Mouse (Mus musculus) midbrain, embryonic 14.5 days (tissue): ENCODE data around the gene Cdca5. TPM values are rescaled to one million over a fixed set of nuclear protein-coding genes. Genes with fewer than 3 reads are reported as not detected.

Experiments
- ATAC-seq: fragments of 200-750 bp; cut with Nextera tagmentation; 2 replicates; pipeline ENCODE4 v1.8.0; 2017; ENCODE audit warnings: moderate number of reproducible peaks, moderate library complexity; ENCODE audit not compliant: low FRiP score, low TSS enrichment
- DNase-seq: peaks from one replicate; pipeline ENCODE4 v3.0.0-alpha.2; 2015
- H3K27ac ChIP-seq: fragments of 300-500 bp; sonication (generic); replicated peaks from 2 replicates; pipeline ENCODE4 v1.5.1; 2014; ENCODE audit warnings: mild to moderate bottlenecking, low read depth, low read length, moderate library complexity
- H3K27me3 ChIP-seq: fragments of 300-500 bp; sonication (generic); 2 replicates; pipeline ENCODE4 v1.6.1; 2014; ENCODE audit warnings: low read length, control low read depth, mixed read lengths; ENCODE audit not compliant: control insufficient read depth, insufficient read depth
- H3K36me3 ChIP-seq: fragments of 300-500 bp; sonication (generic); 2 replicates; pipeline ENCODE4 v1.6.1; 2014; ENCODE audit warnings: low read length, control low read depth; ENCODE audit not compliant: control insufficient read depth, insufficient read depth
- H3K4me1 ChIP-seq: fragments of 300-500 bp; sonication (generic); 2 replicates; pipeline ENCODE4 v1.6.1; 2014; ENCODE audit warnings: mild to moderate bottlenecking, antibody characterized with exemption, low read length, control low read depth; ENCODE audit not compliant: control insufficient read depth, insufficient read depth
- H3K4me2 ChIP-seq: fragments of 300-500 bp; sonication (generic); 2 replicates; pipeline ENCODE4 v1.6.1; 2014; ENCODE audit warnings: mild to moderate bottlenecking, low read length, moderate library complexity
- H3K4me3 ChIP-seq: fragments of 300-500 bp; sonication (generic); replicated peaks from 2 replicates; pipeline ENCODE4 v1.5.1; 2014; ENCODE audit warnings: low read depth, low read length
- H3K9ac ChIP-seq: fragments of 300-500 bp; sonication (generic); replicated peaks from 2 replicates; pipeline ENCODE4 v1.6.1; 2014; ENCODE audit warnings: mild to moderate bottlenecking, low read length, moderate library complexity
- H3K9me3 ChIP-seq: fragments of 300-500 bp; sonication (generic); 2 replicates; pipeline ENCODE4 v1.6.1; 2016; ENCODE audit warnings: low read length, control low read depth, mixed read lengths; ENCODE audit not compliant: control insufficient read depth
- WGBS: fragments of 180-500 bp; shearing (Covaris S2); extraction: QIAGEN DNeasy Blood & Tissue Kit; methylation state at CpG from one replicate; pipeline ENCODE4 v1.1.7; 2014; 5-methylcytosine and 5-hydroxymethylcytosine counted together
- polyA plus RNA-seq: library from polyadenylated mRNA; unstranded; fragments of >200 nt; fragmentation: Nextera tagmentation; extraction: Ambion mirVana; gene quantifications from 2 replicates; pipeline ENCODE4 v1.2.1, GENCODE M21; 2014

The Cdca5 gene
- polyA plus RNA-seq, 1 experiment from 2014 or later, result 8.6 TPM

GRCm38 (mm10) chr19:6067724-6068415, 16.9 kb upstream of the Cdca5 start, which contains the start of gene Tm7sf2:
Gene Tm7sf2, minus strand, starts transcription at chr19:6068373.
- Histone ChIP-seq H3K27ac (peak within 1 kb of the TSS; percentile 90), H3K9me3 (no peaks in the 10 kb centered on the region), H3K9ac (peak within 1 kb of the TSS; percentile 70), H3K27me3 (no peaks in the 10 kb centered on the region), H3K4me2 (peak within 1 kb of the TSS; percentile 94), H3K4me1 (peaks cover 19% of the 10 kb centered on the region), H3K4me3 (peak within 1 kb of the TSS; percentile 58), H3K36me3 (peaks cover 33% of the 10 kb centered on the region)
- ATAC-seq (peak; percentile 91), DNase-seq (peak; percentile 94)
- WGBS, result 8% methylated on average over 33 of the region's 33 CpGs

- Histone ChIP-seq H3K9me3 (no peaks in the 10 kb centered on the region), H3K36me3 (peaks cover 41% of the 10 kb centered on the region), H3K9ac (no peak overlapping the region), H3K27me3 (no peaks in the 10 kb centered on the region), H3K4me1 (peaks cover 14% of the 10 kb centered on the region), H3K27ac (no peak overlapping the region), H3K4me2 (no peak overlapping the region), H3K4me3 (no peak overlapping the region)
- WGBS, result 79% methylated on average over 4 of the region's 4 CpGs
- DNase-seq, result no peak
- no peak for ATAC-seq
Measured at GRCm38 (mm10) chr19:6068951-6069350, 15.8 kb upstream of the Cdca5 start.

GRCm38 (mm10) chr19:6069851-6070250, 14.9 kb upstream of the Cdca5 start:
- ATAC-seq, result no peak
- Histone ChIP-seq H3K9ac (no peak overlapping the region), H3K4me3 (no peak overlapping the region), H3K4me1 (peaks cover 14% of the 10 kb centered on the region), H3K4me2 (no peak overlapping the region), H3K27ac (no peak overlapping the region), H3K27me3 (no peaks in the 10 kb centered on the region), H3K36me3 (peaks cover 43% of the 10 kb centered on the region), H3K9me3 (no peaks in the 10 kb centered on the region)
- no peak for DNase-seq
- 93% methylated on average over 10 of the region's 10 CpGs for WGBS

DNA sequence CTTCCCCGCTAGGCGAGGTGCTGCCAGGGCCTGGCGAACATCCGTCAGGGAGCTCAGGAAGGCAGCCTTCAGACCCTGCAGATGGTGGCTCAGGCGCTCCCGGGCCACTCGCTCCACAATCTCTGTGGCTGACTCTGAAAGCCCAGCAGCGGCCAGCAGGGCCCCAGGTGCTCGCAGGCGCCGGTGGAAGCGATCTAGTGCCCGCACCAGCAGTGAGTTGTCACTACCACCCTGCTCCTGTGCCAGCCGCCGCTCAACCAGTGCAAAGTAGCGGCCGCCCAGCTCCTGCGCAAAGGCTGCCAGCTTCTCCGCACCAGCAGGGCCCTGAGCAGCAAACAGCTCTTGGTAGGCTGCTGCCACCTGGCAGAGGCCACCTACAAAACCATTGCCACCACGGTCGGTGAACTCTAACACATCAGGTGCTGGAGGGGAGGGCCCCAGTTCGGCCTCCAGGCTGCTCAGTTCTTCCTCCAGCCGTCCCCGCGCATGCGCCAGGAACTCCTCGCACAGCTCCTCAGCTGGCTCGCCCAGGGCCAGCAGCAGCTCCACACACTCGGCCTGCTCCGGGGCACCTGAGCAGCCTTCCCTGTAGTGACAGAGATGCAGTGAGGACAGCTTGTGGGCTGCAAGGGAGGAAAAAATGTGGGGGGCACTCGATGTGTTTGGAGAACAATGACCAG, 14.1 kb upstream of the Cdca5 start:
- ATAC-seq, result no peak
- H3K27me3 ChIP-seq, result no peaks in the 10 kb centered on the region
- peaks cover 14% of the 10 kb centered on the region for H3K4me1 ChIP-seq
- no peak overlapping the region for H3K4me2 ChIP-seq
- no peak for DNase-seq
- no peak overlapping the region for H3K27ac ChIP-seq
- H3K9ac ChIP-seq, result no peak overlapping the region
- H3K4me3 ChIP-seq, result no peak overlapping the region
- no peaks in the 10 kb centered on the region for H3K9me3 ChIP-seq
- 93% methylated on average over 31 of the region's 31 CpGs for WGBS
- H3K36me3 ChIP-seq, result peaks cover 46% of the 10 kb centered on the region

GRCm38 (mm10) chr19:6071261-6071660, 13.5 kb upstream of the Cdca5 start:
- ATAC-seq (no peak), DNase-seq (no peak)
- H3K27me3 ChIP-seq, result no peaks in the 10 kb centered on the region
- no peak overlapping the region for H3K4me2 ChIP-seq
- H3K27ac ChIP-seq, result no peak overlapping the region
- H3K4me3 ChIP-seq, result no peak overlapping the region
- H3K9me3 ChIP-seq, result no peaks in the 10 kb centered on the region
- H3K9ac ChIP-seq, result no peak overlapping the region
- H3K4me1 ChIP-seq, result peaks cover 15% of the 10 kb centered on the region
- WGBS, result 94% methylated on average over 19 of the region's 19 CpGs
- peaks cover 46% of the 10 kb centered on the region for H3K36me3 ChIP-seq

DNA sequence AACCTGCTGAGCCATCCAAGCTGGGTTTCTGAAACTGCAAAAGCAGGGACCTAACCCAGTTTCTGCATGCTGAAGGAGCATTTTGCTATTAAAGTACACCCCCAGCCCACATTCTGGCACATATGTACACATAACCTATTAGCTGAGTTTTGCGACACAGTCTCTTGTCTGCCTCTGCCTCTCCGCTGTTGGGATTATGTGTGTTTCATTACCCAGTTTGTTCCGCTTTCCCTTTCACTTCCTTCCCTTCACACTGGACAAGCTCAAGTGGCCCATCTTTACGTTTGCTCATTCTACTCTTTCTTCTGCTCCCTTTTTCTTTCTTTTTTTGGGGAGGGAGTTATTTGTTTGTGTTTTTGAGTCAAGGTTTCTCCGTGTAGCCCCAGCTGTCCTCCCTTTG, 10.9 kb upstream of the Cdca5 start:
- no peak for DNase-seq
- 96% methylated on average over 5 of the region's 5 CpGs for WGBS
- no peak for ATAC-seq
- Histone ChIP-seq H3K27me3 (no peaks in the 10 kb centered on the region), H3K4me3 (no peak overlapping the region), H3K4me2 (no peak overlapping the region), H3K9me3 (no peaks in the 10 kb centered on the region), H3K27ac (no peak overlapping the region), H3K36me3 (peaks cover 43% of the 10 kb centered on the region), H3K9ac (no peak overlapping the region), H3K4me1 (peaks cover 8% of the 10 kb centered on the region)

DNA sequence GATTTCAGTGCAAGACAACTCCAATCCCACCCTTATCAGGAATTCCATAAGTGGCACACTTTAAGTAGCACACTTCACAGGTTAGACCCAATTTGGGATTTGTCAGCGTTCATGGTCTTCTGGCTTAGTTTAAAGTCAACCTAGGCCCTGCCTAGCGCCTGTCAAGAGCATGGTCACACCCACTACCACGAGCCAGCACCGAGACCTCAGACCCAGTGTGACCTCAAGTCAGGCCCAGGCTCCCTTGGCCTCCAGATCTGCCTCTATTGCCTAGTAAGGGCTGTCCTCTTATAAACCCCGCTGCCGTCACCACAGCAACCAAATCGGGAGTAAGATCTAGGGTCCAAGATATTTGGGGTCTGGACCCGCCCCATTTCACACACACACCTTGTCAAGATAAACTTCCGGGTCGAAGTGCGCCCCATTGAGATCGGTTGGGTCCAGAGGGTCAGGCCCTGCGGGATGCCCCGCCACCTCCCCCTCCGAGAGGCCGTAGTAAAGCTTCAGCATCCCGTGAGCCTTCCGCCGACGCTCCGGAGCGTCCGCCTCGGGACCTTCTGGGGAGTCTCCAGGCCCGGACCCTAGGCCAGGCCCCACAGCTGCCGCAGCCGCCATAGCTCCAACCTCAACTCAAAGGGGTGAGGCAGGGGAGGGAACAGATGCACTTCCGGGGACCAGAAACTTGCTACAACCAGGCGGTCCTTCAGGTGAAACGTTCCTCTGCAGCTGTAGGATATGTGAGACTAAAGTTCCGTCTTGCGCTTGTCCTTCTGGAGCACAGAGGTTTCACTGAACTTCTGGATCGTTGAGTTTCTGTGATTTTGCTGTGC, 8.0 kb upstream of the Cdca5 start, which contains the start of gene Vps51:
Gene Vps51 (minus strand): TSS at position 668 of the 830 bp plus-strand sequence.
- peaks cover 34% of the 10 kb centered on the region for H3K36me3 ChIP-seq
- H3K27ac ChIP-seq, result peak within 1 kb of the TSS; percentile 81
- H3K27me3 ChIP-seq, result no peaks in the 10 kb centered on the region
- H3K4me3 ChIP-seq, result peak within 1 kb of the TSS; percentile 77
- no peaks in the 10 kb centered on the region for H3K9me3 ChIP-seq
- DNase-seq, result peak; percentile 93
- ATAC-seq, result peak; percentile 86
- H3K4me1 ChIP-seq, result peaks cover 8% of the 10 kb centered on the region
- whole genome bisulfite sequencing, result 2% methylated on average over 33 of the region's 33 CpGs
- peak within 1 kb of the TSS; percentile 91 for H3K4me2 ChIP-seq
- H3K9ac ChIP-seq, result peak within 1 kb of the TSS; percentile 69

DNA sequence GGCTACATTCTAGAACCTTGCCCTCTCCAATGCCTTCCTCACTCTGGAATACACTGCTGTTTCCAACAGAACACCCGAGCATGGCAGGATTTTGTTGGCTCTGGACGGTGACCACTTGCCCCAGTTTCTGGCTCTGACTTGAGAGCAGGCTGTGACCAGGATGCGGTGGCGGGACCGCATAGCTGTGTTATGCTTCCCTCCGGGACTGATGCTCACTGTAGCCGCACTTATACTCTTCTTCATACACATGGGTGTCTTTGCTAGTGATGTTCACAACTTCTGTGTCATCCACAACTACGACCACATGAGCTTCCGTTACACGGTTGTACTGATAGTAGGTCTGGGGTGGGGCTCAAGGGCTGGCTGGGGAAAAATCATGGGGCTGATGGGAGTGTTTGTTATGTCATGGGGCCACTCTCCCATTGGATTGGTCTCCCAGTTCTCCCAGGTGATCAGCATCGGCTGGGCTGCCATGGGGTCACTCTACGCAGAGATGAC, 4.8 kb upstream of the Cdca5 start, which contains the start of gene Tmem262:
Gene Tmem262 (plus strand): TSS at position 51 of the 498 bp plus-strand sequence.
- no peak within 1 kb of the TSS for H3K9ac ChIP-seq

More for the DNA sequence above, 4.8 kb upstream of the Cdca5 start, which contains the start of gene Tmem262:
- no peaks in the 10 kb centered on the region for H3K9me3 ChIP-seq
- H3K4me3 ChIP-seq, result no peak within 1 kb of the TSS
- 96% methylated on average over 12 of the region's 12 CpGs for WGBS
- H3K36me3 ChIP-seq, result peaks cover 27% of the 10 kb centered on the region
- H3K27ac ChIP-seq, result no peak within 1 kb of the TSS
- no peak for DNase-seq
- H3K27me3 ChIP-seq, result no peaks in the 10 kb centered on the region
- no peak for ATAC-seq
- H3K4me2 ChIP-seq, result no peak within 1 kb of the TSS
- H3K4me1 ChIP-seq, result peaks cover 17% of the 10 kb centered on the region
